Comparison of ENCODE assay signal across 10 mouse cellular contexts in genomic region chr11:31694109-31694508, GRCm38 (mm10). TPM values are rescaled to one million over a fixed set of nuclear protein-coding genes. Genes with fewer than 3 reads are reported as not detected.
A peak's percentile ranks its signal among the peaks of the same experiment; 100 is the strongest.
DNase-seq lines count a peak whose midpoint lies in the region; ATAC-seq and TF ChIP-seq lines count a peak whose summit lies in the region.
"Had no signal": no experiment of that assay in that cellular context is flagged by ENCODE, and none has a peak within 500 bp of the region (broad histone marks: within the 10 kb centered on the region; RNA-seq: fewer than 3 reads in every experiment).

No protein-coding gene starts in this region.

- H3K9me3 ChIP-seq in CH12.LX (replicated peaks; ENCODE audit: low read length), result peaks cover 5% of the 10 kb centered on the region

- no peaks in the 10 kb centered on the region for H3K79me2 ChIP-seq in CH12.LX (replicated peaks; ENCODE audit: control insufficient read depth, extremely low read depth, insufficient read depth, poor library complexity, severe bottlenecking)

- H3K4me1 ChIP-seq in CH12.LX (ENCODE audit: control insufficient read depth in 1 of 2, insufficient read depth in 2 of 2), result peaks cover 2 to 39% of the 10 kb centered on the region in 2 experiments; a peak in 3 of 4 replicates

- no peak for DNase-seq in layer of hippocampus, adult 2 months (ENCODE audit: low spot score in 2 of 2)
- no peak for DNase-seq in layer of hippocampus, adult 11-12 months (ENCODE audit: low spot score)
- DNase-seq in CH12.LX (ENCODE audit: extremely low read depth) (no peak), ES-CJ7 (ENCODE audit: low read depth, low spot score) (peak; percentile 63)
- peak; percentile 49 for DNase-seq in induced T-regulatory cell, adult 2 months (ENCODE audit: low read depth)
- DNase-seq in adrenal gland, adult 2 months, result no peak
- DNase-seq: lung, postnatal 10 days had no signal

- TF ChIP-seq EP300 in CH12.LX (IDR thresholded peaks at IDR 0.05; ENCODE audit: low read length), result no peak

- TF ChIP-seq RAD21 in CH12.LX (IDR thresholded peaks at IDR 0.05; ENCODE audit: low read depth, low read length), result no peak; the same call in none of the 2 replicates

- H3K9ac ChIP-seq in CH12.LX (ENCODE audit: insufficient read depth, low read depth), result no peak overlapping the region
- H3K9ac ChIP-seq: heart, embryonic 13.5 days; kidney, embryonic 15.5 days had no signal

- ATAC-seq in frontal cortex, adult (ENCODE audit: low TSS enrichment), result no peak

- no peak overlapping the region for H3K4me2 ChIP-seq in CH12.LX (ENCODE audit: insufficient read depth, low read depth, poor library complexity, severe bottlenecking)
- H3K4me2 ChIP-seq: heart, embryonic 13.5 days; kidney, embryonic 15.5 days had no signal

- no peak overlapping the region for H3K4me3 ChIP-seq in layer of hippocampus, adult 2 months
- H3K4me3 ChIP-seq in CH12.LX (replicated peaks in 1 of 3; ENCODE audit: low read depth in 2 of 3, low read length in 2 of 3, poor library complexity in 1 of 3), result no peak overlapping the region
- H3K4me3 ChIP-seq: heart, embryonic 13.5 days; kidney, embryonic 15.5 days had no signal

- no peaks in the 10 kb centered on the region for H3K36me3 ChIP-seq in CH12.LX (replicated peaks in 1 of 2; ENCODE audit: control insufficient read depth in 1 of 2, insufficient read depth in 1 of 2, low read length in 1 of 2)
- H3K36me3 ChIP-seq: heart, embryonic 13.5 days; kidney, embryonic 15.5 days had no signal

- no peaks in the 10 kb centered on the region for H3K27me3 ChIP-seq in CH12.LX (replicated peaks)
- H3K27me3 ChIP-seq: heart, embryonic 13.5 days; kidney, embryonic 15.5 days had no signal

- in situ Hi-C loops in CH12.LX (cut with MboI; ENCODE audit: low pct_ligation_motif_present, low pct_unique_long_range_greater_than_20kb, low sequenced_read_pairs), result no loop called here

- peak overlapping the region; percentile 98 for H3K27ac ChIP-seq in layer of hippocampus, adult 2 months
- H3K27ac ChIP-seq in CH12.LX (ENCODE audit: insufficient read depth, low read depth), result no peak overlapping the region
- H3K27ac ChIP-seq: heart, embryonic 13.5 days; kidney, embryonic 15.5 days had no signal

- dilution Hi-C loops in CH12.LX (cut with MboI; ENCODE audit: extremely low pct_ligation_motif_present, extremely low pct_unique_long_range_greater_than_20kb, low sequenced_read_pairs), result no loop called here

- no peak for TF ChIP-seq POLR2A in CH12.LX (IDR thresholded peaks at IDR 0.05; ENCODE audit: low read depth, low read length)

- TF ChIP-seq CTCF in layer of hippocampus, adult 2 months (conservative IDR thresholded peaks at IDR 0.05), result peak; percentile 74
- peak; percentile 39 to 75 for TF ChIP-seq CTCF in CH12.LX (conservative IDR thresholded peaks at IDR 0.05 in 1 of 2, IDR thresholded peaks at IDR 0.05 in 1 of 2; ENCODE audit: low read depth in 2 of 2, low read length in 2 of 2)

TF ChIP-seq in CH12.LX, 34 proteins besides CTCF, POLR2A, EP300 and RAD21:
- peak; percentile 27 for TF ChIP-seq SMC3 (IDR thresholded peaks at IDR 0.05; ENCODE audit: low read depth, low read length)
- no peak for TF ChIP-seq ZMIZ1 (IDR thresholded peaks at IDR 0.05; ENCODE audit: low read depth, low read length)

RNA-seq across cellular contexts. Expression of gene Bod1, which starts 22.4 kb away (rescaled TPM):
- total RNA-seq in layer of hippocampus, adult 2 months (2021), result 100 to 1,000 TPM in 1 of 2 experiments, 10 to 100 TPM in 1; 97.1 to 101 TPM
- 33.2 and 36.8 TPM in 2 replicates for total RNA-seq in CH12.LX (2012; rRNA removed)
- 35.8 and 38.2 TPM in 2 replicates for total RNA-seq in CH12.LX (2014; rRNA removed)
- polyA plus RNA-seq in CH12.LX (2012; ENCODE audit: insufficient read length, low read depth), result 32.6 and 37.2 TPM in 2 replicates
- 10 to 100 TPM; 53.6 to 63.5 TPM for total RNA-seq in adrenal gland, adult 2 months (2021)
- 29.4 and 125 TPM in 2 replicates for polyA plus RNA-seq in adrenal gland, adult 2 months (2012; rRNA removed)

Comparison
In these comparisons a context has a peak if more than half of its experiments do, and no peak if none do; other contexts are left out.
1. DNase-seq: peak in ES-CJ7 (single experiment) and induced T-regulatory cell, adult 2 months (single experiment); none in layer of hippocampus, adult 2 months (0 of 2), layer of hippocampus, adult 11-12 months (single experiment), CH12.LX (single experiment) and adrenal gland, adult 2 months (single experiment).